Mouse (Mus musculus) layer of hippocampus, adult 9-11 months (tissue): ENCODE results near the gene Lamb2.

Source experiments
- DNase-seq: peaks from one replicate; pipeline ENCODE4 v3.0.0; 2022

Lamb2 gene

DNA sequence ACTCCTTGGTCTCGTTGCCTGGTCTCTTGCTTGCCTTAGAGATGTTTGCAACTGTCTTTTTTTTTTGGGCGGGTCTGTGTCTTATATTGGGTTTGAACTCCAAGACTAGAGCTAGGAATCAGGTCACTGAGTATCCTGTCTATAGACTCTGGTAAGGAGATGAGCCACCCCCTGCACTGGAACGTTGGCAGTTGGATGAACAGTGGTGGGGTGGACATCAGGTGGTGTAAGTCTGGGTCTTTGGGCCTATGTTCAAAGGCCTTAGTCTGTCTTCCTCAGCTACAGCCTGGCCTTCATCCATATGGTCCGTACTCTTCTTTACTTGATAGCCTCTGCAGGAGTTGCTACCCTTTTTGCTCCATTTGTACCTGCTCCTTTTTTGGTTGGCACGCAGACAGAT lies 17.9 kb upstream of the Lamb2 start:
- DNase-seq = no peak

- DNase-seq = no peak
Observed at GRCm38 (mm10) chr9:108462192-108462591, 17.3 kb upstream of the Lamb2 start.

DNA sequence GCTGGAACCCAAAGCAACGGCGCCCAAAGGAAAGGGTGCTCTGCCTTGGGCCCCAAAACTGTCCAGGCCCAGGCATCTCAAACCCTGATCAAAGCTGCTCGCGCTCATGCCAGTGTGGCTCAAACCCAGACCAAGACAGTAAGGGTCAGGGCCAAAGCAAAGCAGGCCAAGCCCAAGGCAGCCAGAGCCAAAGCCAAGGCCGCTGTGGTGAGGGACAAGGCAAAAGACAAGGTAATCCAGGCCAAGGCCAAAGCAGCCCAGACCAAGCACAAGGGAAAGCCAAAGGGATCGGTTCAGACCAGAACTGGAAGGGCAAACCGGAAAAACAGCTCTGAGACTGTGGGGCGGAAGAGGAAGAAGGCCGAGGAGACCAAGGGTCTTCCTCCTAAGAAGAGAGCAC lies 15.8 kb upstream of the Lamb2 start:
- DNase-seq = no peak

GRCm38 (mm10) chr9:108466219-108466618 lies 13.3 kb upstream of the Lamb2 start:
- DNase-seq = no peak

DNA sequence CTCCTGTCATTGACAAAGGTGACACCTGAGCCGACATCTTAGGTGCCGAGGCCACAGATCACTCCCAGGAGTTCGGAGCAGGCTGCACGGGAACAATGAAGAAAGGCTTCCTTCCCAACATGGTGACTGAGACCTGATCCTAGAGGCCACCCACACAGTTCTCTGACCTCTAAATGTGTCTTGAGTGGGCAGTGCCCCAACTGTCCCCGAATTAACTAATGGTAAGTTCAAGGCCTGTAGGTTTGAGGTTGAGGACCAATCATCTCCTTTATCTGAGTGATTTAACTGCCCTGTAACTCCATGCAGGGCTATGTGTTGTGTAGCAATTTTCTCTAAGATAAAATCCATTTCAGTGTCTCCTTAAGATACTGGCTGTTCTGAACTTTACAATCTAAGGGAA lies 10.1 kb upstream of the Lamb2 start:
- no peak for DNase-seq

DNA sequence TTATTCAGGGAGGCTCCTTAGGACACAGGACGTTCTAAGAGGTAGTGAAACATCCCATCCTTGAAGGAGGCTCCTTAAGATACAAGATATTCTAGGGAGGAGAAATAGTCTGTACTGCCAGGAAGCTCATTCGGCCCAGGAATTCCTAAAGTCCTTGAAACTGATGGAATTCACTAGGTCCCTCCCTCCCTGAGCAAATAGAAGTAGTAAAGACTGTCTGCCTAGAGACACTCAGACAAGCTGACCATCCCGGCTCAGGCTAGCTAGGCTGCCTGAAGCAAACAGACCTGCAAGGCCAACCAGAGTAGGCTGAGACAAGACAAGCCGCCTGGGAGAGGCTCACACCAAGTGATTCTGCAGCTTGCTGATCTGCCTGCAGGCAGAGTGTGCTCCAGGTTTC lies 9.7 kb upstream of the Lamb2 start:
- no peak for DNase-seq

GRCm38 (mm10) chr9:108474528-108474927 lies 5.0 kb upstream of the Lamb2 start:
- DNase-seq = no peak

DNA sequence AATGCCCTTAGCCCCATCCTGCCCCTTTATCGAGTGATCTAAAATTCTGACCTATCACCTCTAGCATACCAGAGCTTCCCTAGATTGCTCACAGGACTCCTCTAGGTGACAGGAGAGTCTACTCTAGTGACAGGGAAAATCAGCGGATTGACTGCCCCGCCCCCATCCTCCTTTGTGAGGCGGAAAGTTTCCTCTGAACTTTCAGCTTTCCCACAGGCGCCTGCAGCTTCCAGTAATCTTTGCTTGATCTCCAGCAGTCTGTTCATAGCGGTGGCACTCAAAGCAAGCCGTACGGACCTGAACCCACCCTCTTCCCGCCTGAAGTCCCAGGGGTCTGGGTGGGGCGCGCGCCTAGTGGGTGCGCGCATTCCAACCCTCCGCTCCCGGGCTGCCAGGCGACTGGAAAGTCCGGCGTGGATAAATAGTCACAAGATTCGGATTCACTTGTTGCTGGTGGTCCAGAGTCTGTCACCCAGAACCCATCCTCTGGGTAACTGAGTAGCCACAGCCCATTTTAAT lies 839 bp upstream of the Lamb2 start:
- DNase-seq = no peak

DNA sequence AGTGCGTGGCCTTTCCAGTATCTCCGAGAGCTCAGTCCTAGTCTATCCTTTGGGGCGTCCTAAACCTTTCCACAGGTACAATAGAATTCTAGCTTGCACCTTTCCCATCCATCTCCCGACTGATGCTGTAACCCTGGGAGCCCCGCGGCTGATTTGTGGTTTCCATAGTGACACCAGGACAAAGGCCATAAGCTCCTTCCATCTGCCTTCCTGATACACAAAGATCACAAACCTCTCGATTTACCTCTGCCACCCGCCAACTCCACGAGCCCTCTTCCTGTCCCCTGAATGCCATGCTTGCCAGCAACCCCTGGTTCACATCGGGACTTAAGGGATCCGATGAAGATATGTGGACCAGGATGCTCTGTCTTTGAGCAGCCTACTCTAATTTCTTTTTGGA lies 295 bp upstream of the Lamb2 start:
- no peak for DNase-seq

DNA sequence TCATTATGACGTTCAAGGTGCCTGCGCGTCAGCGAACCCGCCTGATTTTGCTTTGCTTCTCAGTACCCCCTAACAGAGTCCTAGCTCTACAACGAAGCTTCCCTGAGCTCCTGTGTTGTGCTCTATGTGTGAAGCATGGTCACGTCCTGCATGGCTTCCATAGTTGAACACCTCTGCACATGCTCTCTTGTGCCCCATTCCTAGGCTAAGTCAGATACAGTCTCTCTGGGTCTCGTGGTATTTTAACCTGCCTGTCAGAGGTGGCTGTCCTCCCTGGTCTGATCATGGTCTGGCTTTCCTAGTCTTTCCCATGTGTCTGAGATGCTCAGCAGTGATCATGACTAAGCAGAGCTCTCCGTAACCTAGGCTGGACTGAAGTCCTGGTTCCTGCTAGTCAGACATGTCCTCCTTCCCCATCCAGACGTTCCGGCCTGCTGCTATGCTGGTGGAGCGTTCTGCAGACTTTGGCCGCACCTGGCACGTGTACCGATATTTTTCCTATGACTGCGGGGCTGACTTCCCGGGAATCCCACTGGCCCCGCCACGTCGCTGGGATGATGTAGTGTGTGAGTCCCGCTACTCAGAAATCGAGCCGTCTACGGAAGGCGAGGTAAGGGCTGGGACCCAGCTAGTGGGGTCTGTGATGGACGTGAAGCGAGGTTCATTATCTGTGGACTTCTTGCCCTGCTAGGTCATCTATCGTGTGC lies 1.4 kb downstream of the Lamb2 start:
- DNase-seq = no peak

DNA sequence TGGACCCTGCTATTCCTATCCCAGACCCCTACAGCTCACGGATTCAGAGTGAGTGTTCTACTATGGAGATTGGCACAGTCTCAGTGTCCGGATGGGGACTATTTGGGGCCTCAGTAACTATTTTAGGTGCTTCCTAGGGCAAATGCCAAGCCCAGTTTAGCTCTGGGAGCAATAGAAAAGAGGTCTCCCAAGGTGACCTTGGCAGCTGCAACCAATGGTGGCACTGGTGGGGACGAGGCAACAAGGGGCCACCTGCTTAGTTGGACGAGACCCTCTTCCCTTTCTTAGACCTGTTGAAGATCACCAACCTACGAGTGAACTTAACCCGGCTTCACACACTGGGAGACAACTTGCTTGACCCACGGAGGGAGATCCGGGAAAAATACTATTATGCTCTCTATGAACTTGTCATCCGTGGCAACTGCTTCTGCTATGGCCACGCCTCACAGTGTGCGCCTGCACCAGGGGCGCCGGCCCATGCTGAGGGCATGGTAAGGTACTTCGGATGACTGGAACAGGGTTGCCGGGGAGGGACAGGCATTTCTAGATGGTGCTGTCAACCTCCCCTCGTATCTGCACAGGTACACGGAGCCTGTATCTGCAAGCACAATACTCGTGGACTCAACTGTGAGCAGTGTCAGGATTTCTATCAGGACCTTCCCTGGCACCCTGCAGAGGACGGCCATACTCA lies 2.1 kb downstream of the Lamb2 start:
- DNase-seq = no peak

GRCm38 (mm10) chr9:108483051-108483790 lies 3.7 kb downstream of the Lamb2 start:
- DNase-seq = no peak

GRCm38 (mm10) chr9:108484021-108484420 lies 4.5 kb downstream of the Lamb2 start:
- no peak for DNase-seq

- no peak for DNase-seq
Observed at GRCm38 (mm10) chr9:108485301-108485875, 5.9 kb downstream of the Lamb2 start.

- DNase-seq = no peak
Observed at GRCm38 (mm10) chr9:108486973-108487530, 7.5 kb downstream of the Lamb2 start.

- DNase-seq = no peak
Observed at GRCm38 (mm10) chr9:108488403-108488802, 8.9 kb downstream of the Lamb2 start.

DNA sequence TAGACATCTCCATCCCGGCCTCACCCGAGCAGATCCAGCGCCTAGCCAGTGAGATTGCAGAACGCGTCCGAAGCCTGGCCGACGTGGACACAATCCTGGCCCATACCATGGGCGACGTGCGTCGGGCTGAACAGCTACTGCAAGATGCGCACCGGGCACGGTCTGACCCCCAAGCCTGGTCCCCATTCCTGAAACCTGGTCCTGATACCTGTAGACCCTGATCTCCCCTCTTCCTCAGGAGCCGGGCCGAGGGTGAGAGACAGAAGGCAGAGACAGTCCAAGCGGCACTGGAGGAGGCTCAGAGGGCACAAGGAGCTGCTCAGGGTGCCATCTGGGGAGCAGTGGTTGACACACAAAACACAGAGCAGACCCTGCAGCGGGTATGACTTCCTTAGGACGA lies 9.7 kb downstream of the Lamb2 start:
- no peak for DNase-seq

GRCm38 (mm10) chr9:108489702-108490558 lies 10.4 kb downstream of the Lamb2 start:
- DNase-seq = no peak

DNA sequence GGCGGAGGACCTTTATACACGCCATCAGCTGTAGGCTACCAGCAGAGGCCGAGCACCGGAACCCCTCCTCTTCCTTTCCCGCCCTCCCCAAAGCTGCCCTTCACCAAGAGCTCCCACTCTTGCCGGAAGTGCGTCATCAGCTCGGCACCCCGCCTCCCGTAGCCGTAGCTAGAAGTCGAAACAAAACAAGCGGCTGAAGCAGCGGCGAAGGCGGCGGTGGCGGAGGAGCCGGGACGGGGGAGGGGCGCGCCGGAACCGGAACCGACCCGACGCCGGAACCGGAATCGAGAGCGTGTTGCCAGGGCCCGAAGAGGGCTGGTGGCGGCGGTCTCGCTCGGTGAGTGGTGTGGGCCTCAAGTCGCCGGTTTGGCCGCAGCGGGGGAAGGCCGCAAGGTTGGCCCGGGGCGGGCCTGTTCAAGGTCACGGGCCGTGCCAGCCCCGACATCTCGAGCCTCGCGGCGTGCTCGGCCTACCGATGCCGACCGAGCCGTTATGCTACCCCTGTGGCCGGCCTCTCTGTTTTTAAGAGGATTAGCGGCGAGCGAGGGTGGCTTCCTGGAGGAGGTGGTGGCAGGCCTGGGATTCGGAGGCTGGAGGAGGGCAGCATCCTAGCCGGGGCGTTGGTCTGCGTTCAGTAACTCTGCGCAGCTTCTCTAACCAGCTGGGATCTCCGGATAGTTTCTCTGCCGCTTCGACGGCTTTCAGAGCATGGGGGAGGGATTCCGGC lies 11.2 kb downstream of the Lamb2 start, which contains the start of gene Usp19:
TSS of gene Usp19 (plus strand) at position 44 of the 727 bp plus-strand sequence.
- peak; percentile 98 for DNase-seq

GRCm38 (mm10) chr9:108491286-108491580 lies 11.7 kb downstream of the Lamb2 start:
- DNase-seq = no peak

DNA sequence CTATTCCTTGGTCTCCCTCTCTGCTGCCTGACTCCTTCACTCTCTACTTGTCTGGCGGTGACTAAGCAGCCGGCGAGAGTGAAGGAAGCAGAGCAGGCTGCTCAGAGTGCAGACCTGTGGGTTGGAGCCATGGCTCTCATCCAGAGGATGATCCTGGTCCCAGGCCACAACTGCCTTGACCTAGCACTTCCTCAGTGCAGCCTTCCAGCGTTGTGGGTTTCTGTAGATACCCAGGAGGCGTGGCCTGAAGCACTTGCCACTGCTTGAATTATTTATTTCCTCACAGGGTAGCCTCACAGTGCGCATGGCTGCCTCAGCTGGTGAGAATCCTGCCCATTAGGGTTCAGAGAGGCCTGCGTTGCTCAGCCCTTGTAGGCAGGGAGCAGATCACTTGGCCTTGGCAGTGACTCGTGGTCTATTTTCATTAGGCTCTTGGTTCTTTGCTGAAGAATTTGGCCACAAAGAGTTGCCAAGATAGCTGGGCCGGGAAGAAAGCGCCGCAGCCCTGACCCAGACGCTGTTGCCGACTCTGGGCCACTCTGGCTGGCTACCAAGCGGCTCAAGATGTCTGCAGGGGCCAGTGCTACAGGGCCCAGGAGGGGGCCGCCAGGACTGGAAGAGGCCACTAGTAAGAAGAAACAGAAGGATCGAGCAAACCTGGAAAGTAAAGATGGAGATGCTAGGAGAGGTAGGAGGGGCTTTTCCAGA lies 12.7 kb downstream of the Lamb2 start:
- DNase-seq = no peak
